Mouse (Mus musculus) monocyte, adult 2 months (primary cell): ENCODE data around the gene Polr2m.
"Not testable (repeated sequence)": the region's sequence is repeated elsewhere in the genome, so short reads cannot be mapped to it uniquely, and the experiment has no call there.

Source experiments
- DNase-seq, 2 experiments: peaks; one replicate each; pipeline ENCODE4 v3.0.0; 2022; ENCODE audit warnings: low spot score in 2 of 2, low read depth in 1 of 2

Polr2m gene

DNA sequence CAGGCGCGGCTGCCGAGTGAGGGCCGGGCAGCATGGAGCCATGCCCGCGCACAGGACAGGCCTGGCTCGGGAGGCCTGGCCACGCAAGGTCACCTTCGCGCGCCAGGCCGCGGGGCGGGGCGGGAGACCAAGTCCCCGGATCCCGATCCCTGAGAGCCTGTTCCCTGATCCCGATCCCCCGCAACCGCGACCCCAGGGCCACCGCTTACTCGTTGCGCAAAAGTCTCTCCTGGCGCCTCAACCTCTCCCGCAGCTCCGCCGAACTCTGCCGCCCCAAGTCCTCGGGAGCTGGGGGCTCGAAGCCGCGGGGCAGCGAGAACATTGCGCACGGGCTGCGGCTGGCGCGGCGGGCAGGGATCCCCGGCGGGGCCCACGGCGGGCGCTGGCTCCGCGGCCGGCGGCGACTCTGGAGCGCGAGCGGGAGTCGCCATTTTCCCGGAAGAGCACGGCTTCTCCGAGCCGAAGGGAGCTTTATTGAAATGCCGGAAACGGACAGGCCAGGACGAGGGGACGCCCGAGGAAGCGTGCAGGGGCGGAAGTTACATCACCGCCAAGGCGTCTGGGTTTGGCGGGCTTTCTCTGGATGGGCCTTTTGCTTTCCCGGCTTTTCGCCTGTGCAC lies at the start of gene Polr2m:
Gene Polr2m, minus strand, starts transcription at position 461 of the 620 bp plus-strand sequence.
- DNase-seq, result peak; percentile 78 to 82

DNA sequence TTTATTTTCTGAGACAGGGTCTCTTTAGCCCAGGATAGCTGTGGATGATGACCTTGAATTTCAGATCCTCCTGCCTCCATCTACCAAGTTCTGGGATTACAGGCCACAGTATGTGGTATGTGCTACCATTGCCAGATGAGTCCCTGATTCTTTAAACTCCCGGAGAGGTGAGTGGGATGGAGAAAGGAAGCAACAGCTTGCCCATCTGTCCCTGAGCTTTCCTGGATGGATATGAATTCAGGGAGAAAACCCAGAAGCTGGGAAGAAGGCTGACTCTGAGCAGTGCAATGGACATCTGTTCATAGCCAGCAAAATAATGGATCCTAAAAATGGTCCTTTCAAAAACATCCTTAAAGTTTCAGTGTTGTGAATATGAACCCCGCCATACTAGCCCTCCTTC lies 49.3 kb upstream of the Polr2m start:
- no peak for DNase-seq

DNA sequence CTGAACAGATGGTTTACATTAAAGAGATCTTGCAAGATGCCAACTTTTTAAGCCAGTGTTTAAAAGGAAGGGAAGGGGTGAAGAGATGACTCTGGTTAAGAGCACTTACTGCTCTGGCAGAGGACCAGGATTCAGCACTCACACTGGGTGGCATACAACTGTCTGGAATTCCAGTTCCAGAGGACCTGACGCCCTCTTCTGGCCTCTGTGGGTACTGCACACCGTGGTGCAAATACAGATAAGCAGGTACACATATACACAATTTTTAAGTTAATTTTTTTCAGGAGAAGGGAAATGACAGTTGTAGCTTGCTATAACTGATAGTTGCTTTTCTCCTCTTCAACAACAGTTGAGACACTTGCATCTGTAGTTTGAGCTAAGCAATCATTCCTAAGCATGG lies 44.2 kb upstream of the Polr2m start:
- no peak for DNase-seq

DNA sequence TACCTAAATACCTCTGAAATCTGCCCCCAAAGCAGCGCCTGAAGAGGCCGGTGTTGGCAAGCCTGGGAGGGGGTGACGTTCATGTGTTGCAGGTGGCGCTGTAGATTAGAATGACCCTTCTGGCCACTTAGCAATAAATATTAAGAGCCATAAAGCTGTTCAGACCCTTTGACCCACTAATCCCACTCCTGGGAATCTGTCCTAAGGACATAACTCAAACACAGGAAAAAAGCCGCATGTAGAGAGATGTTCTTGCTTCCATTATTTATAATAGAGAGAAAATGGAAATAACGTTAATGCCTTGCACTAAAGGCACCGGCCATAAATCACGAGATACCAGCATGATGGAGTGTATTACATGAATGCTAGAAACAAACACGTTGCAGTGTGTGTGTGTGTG lies 41.7 kb upstream of the Polr2m start:
- no peak for DNase-seq

DNA sequence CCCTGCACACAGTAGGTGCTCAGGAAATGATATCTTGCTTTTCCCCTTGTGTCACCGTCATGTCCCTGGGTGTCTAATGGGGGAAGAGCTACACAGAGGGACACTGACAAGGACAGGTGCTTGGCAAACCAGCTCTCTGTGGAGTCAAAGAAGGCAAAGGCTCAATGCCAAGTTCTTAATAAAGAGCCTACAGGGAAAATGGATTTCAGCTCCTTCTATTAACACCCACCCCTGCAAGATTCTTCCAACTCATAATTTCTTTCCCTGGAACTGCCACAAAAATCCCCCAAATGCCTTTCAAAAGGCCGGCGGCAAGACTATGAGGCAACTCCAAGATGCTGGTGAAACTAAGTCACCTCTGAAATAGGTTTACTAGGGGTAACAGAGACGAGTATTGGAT lies 38.2 kb upstream of the Polr2m start:
- no peak for DNase-seq

DNA sequence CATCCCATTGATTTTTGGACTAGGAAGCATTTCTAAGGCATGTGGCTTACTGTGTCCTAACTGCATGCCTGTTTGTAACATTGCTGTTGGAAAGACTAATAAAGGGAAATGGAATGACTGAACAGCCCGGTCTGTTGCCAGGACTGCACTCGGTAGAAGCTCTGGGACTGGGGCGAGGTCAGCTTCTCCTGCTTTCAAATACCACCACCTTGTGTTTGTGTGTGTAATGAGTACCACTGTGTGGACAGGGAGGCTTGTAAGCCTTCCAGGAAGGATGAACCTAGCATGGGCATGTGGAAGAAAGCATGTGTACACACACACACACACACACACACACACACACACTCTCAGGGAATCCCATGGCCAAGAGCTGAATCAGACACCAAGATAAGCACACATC lies 34.1 kb upstream of the Polr2m start:
- DNase-seq, result no peak

DNA sequence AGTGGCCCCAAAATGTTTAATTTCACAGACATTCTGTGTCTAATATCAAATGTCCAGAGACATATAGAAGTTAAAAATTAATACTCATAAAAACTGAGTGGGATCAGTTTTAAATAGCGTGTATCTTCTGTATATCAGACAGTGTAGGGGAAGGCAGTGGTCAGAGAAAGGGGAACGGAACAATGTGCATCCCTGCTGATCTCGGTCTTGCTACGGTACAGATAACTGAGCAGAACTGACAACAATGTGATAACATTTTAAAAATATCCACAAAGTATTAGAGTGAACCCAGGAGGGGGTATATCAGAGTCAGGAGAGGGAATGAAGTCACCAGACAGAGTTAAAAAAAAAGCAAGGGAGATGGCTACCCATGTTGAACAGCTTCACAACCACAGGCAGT lies 31.8 kb upstream of the Polr2m start:
- DNase-seq, result no peak

DNA sequence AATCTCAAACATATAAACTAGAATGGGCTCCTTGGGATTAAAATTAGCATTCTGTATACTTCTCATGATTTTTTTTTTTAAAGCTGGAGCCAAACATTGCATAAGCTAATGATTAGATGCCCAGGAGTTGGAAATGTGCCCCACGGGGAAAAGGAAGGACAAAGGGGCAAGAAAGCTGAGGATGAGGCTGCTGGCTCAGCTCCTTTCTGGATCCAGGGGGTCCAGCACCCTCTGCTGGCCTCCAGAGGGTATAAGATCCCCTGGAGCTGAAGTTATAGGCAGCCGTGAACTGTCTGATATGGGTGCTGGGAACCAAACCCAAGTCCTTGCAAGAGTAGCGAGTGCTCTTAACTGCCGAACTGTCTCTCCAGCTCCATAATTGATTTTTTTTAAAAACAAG lies 30.1 kb upstream of the Polr2m start:
- DNase-seq, result no peak

DNA sequence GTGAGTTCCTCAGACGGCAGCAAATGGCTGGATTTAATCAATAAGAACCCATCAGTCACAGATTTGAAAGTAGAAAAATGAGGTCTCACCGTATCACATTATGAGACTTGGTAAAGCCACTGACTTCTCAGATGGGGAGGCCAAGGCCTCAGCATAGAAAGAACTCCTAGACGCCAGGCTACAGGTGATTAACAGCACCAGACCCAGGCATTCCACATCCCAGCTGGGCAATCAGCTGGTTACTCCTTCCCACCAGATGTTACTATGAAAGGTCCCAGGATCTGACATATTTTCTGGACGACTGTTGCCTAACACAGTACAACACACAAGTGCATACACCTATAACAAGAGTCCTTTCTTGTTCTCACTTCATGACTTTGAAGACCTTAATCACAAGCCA lies 27.8 kb upstream of the Polr2m start:
- no peak for DNase-seq

DNA sequence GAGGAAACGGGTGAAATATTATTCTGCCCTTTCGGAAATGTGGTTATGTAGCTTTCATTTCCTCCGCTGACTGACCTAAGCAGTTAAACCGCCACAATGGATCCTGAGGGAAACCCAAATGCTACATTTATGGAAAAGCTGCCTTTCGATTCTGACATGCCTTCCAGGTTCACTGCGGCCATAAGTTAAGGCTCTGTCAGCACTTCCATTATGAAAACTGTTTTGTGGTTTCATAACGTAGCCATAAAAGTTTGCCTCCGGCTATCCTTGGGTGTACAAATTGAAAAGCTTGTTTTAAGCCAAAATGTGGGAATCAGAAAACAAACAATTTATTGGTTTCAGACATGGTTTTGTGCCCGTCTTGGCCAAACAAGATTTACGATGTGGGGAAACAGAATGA lies 27.2 kb upstream of the Polr2m start:
- no peak for DNase-seq

DNA sequence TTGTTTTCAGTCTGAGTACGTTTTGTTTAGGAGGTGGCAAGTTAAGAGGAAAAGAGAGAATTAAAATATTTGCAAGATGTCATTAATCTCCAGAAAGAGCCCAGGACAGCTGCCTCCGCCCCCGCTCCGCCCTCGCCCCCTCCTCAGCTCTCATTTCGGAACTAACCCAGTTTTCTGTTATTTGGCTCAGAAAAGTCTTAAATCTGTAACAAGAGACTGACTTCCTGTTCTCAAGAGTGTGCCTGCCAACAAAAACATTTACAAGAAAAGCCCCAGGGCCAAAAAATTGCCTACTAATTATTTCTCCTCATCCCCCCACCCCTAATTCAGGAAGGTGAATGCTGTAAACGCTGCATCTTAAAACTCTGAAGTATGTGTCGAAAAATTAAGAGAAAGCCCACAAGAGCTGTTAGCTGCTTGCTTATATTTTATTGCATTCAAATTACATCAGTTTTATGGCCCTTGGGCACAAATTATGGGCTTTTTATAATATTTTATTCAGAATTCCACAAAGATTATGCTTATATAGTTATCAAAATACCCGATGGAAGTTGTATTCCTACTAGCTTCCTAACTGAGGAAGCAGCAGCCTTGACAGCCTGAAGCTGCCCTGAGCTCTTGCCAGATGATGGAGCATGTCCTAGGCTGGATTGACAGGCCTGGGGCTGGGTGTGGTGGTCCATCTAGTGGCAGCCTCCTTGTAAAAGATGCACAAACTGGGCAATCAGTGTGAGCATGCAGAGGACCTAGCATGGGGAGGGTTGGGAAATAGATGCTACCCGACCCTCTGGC lies 12.9 kb upstream of the Polr2m start:
- DNase-seq, result no peak

DNA sequence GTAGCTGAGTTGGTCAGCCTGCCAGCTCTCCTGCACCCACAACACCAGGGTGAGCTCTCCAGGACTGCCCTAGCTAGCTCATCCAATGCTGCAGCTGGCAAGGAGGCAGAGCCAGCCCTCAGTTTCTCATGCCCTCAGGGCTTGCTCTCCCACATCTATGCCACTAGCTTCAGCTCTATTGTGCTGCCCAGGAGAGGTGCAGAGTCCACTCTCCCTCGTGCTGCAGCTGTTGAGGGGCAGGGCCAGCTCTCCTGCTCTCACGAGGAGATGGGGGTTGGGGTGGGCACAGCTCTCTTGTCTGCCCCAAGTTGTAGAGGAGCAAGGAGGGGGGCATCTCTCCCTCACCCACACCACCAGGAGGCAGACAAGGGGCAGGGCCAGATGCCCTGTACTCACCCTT lies 10.9 kb upstream of the Polr2m start:
- no peak for DNase-seq

DNA sequence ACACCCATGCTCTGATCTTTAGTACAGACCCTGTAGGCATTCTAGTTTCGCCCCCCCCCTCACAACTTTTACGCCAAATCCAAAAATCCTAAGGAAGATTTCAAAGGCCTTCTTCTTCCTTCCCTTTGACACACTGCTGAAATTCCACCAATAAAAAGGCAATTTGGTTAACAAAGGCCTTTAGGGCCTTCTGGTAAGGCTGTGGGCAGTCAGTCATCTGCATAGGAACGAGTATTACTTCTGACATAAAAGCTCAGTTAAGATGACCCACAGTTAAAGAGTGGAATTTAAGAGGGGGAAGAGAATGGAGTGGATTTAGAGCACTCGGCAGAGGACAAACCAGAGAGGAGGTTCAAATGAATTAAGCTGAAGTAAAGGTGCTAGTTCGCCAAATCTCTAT lies 8.0 kb upstream of the Polr2m start:
- DNase-seq, result no peak

DNA sequence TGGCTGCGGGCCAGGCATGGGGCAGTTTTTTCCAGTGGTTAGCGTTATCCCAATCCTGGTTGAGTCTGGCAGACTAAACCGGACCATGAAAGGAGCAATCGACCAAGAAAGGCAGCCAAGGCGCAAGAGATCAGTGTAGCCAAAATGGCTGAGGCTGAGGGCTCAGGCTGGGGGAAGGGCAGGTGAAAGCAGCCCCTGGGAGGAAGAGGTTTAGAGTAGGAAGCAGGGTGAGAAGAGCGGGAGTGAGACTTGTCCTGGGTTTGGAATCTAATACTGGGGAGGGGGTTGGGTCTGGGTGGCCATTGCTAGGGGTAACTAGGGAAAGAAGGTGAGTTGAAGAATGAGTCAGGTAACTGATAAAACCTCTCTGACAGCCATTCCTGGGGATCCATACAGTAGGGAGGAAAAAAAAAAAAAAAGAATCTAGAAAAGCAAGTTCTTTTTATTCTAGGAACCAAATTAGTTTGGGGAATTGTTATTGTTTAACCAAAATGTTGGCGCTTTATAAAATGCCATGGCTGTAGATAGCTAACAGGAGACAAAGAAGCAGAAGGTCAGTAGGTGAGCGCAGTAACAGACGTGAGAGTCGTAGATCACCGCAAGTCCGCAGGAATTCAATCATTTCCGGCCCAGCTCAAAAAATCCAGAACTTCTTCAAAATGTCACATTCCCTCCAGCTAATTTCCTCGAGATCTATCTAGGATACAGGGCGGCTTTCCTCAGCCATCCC lies 6.7 kb upstream of the Polr2m start:
- no peak for DNase-seq

DNA sequence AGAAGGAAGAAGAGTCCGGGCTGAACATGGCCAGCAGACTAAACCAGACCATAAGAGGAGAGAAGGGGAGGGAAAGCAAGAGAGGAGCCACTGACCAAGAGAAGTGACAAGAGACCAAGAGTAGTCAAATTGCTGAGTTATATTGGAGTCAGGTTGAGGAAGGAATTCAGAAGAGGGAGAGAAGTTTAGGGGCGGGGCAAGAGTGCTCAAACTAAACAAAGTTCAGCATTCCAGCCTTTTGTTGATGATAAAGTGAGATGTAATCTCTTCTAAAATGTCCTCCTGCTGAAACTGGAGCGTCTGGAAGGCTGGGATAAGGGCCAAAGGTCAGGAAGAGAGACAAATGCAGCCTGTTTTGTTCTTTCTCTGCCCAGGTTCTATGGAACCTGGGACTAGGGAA lies 4.3 kb upstream of the Polr2m start:
- no peak for DNase-seq

DNA sequence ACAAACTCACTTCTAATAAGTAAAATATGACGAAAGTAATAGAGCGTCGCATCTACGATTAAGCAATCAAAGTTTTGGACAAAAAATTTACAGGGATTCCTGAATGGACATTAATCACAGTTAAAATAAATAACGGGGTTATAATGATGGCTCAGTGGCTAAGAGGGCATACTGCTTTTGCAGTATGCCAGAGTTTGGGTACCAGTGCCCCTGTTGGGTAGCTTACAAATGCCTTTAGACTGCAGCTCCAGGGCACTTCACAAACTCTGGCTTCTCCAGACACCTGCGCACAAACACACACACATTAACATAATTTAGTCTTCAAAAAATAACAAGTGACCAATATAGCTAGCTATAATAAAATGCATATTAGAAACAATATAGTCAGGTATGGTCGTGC lies 392 bp upstream of the Polr2m start:
- DNase-seq, result no peak

DNA sequence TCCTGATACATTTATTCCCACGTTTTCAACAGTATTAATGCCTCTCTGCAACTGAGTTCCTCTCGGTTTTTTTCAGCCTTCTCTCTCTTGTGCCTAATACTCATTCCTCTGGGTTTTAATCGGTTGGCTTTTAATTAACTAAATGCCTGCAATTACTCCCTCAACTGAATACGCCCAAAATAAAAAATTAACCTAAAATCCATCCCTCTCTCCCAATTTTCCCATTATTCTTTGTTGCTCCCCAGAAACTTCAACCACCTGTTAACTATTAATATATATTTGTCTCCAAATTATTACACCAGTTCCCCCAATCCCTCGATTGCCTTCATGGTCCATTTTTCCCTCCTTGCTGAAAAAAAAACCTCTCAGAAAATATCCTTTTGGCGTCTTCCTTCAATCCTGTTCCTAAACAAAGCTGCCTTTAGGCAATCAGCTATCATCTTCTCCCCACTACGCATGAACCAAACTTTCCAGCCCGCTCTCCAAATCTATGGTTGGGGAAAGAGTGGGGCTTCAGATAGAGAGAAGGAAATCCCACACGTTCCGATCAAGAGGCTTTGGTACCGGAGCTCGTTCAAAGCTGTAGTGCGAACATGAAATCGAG lies 762 bp downstream of the Polr2m start:
- no peak for DNase-seq

DNA sequence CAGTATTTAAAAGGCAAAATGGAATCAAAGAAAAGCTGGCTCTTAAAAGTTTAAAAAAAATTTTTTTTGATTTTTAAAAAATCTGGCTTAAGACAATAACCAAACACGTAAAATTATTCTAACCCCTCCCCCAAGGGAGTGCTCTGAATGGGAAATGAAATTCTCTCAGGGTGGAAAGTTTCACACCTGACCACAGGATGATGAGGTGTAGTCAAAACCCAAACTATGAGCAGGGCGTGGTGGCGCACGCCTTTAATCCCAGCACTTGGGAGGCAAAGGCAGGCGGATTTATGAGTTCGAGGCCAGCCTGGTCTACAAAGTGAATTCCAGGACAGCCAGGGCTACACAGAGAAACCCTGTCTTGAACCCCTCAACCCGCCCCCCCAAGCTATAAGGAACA lies 1.9 kb downstream of the Polr2m start:
- DNase-seq, result not testable (repeated sequence)

DNA sequence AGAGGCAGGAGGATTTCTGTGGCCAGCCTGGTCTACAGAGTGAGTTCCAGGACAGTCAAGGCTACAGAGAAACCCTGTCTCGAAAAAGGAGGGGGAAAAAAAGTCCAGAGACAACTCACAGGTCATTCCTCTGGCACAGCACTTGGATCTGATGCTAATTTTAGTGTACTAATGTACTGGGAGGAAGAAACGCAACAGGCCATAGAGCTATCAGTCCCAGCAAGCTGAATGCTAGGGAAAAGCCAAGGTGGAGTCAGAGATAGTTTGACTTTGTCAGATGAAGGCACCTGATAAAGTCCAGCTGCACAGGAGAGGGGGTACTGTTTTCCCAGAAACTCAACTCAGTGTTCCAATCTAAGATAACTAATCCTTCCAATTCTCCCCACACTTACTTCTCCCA lies 5.4 kb downstream of the Polr2m start:
- no peak for DNase-seq

DNA sequence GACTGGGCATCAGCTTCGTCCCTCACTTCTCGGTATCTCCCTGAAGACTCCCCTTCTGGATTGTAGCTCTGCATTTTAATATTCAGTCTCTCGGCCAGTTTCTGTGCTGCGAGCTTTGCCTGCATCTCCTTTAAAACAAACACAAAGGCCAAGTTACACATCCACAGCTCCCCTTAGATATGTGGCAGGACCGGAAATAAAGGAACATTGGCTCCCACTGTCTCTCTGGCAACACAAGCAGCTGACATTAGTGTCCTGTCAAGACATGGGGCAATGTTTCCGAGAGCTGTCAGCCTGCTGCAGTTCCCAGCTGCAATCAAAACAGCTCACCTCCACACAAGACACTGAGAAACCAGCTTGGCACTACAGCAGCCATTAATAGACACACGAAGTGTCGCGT lies 6.3 kb downstream of the Polr2m start:
- DNase-seq, result no peak

DNA sequence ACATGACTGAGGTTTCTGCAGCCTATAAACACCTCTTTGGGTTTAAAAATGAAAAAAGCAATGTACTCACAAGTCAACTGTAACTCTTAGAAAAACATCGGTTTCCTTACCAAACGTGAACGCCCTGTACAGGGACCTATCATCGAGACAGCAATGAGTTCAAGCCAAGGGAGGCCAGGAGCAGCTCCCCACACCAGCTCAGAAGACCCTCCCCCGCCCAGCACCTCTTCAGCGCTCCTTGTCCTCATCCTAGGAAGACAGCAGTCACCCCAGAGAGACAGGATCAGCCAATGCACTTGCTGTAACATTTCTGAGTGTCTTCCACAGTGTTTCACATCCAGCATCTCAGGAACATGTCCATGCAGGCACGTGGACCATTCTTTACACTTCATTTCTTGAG lies 7.1 kb downstream of the Polr2m start:
- DNase-seq, result no peak

DNA sequence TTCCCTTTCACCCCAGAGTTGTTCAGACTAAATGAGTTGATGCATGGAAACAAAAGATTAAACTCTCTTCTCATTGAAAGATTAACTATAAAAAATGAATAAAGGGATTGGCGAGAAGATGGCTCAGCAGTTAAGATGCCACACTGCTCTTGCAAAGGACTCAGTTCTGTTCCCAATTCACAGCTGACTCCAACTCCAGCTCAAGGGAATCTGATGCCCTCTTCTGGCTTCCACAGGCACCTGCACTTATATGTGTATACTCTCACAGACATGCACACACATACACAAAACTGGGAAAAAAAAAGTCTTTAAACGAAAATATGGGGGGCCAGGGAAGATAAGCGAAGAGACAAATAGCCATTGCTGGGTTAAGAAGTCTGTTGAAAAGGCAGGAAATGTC lies 9.1 kb downstream of the Polr2m start:
- DNase-seq, result no peak
